Mouse (Mus musculus) colon, adult 2 months (tissue): ENCODE measurements around the gene Gm20604. TPM values are rescaled to one million over a fixed set of nuclear protein-coding genes. Genes with fewer than 3 reads are reported as not detected.

Experiments
- polyA plus RNA-seq: library from polyadenylated mRNA; depleted of rRNA; stranded (reverse); fragments of >200 nt; gene quantifications from 2 replicates; pipeline ENCODE4 v1.2.3, GENCODE M21; 2012; rRNA removed

The Gm20604 gene
- polyA plus RNA-seq = 2.1 and 2.3 TPM in 2 replicates

DNA sequence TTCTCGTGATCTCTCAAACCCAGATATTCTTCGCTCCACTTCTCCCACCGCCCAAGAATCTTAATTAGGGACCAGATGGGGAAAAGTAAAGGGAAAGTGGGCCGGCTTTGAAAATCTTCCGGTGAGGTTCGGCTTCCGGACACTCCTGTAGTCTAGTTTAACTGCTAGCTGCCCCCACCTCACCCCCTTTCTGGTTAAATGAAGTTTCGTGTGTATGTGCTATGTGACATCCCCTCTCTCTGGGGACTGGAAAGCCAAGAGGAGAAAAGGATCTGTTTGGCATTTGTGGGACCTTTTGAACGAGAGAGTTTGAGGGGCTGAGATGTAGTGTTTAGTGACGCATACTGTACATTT lies at the start of gene Gm20604:
Gene Gm20604, minus strand, starts transcription at position 270 of the 354 bp plus-strand sequence.

DNA sequence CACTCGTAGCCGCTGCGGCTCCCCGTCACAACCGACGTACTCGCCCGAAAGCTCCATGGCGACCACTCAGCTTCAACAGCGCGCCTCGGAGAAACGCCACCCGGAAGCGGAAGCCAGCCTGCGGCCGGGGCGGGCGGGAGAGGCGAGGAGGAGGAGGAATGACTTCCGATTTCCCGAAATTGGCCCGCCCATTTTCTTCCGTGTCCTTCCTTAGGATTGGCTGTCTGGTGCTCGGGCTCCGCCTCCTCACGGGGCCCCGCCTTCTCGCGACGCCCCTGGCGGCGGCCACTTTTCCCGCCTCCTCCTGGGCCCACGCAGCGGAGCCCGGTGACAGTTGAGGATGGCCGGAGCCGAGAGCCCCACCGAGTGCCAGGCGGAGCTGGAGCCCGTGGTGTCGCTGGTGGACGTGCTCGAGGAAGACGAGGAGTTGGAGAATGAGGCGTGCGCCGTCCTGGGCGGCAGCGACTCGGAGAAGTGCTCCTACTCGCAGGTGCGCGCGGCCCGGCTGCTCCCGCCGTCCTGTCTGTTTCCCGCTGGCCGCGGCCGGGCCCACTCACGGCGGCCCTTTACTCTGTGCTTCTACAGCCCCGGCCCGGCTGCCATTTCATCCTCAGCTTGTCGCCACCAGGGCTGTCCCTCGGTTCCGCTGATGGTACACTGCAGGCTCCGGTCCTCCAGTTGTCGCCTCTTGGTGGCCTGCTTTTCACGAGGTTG lies 626 bp downstream of the Gm20604 start, which contains the start of the genes Gm28051, Gon7 and Ubr7:
Gene Gm28051, minus strand, starts transcription at position 77 of the 714 bp plus-strand sequence.
Gene Gon7, minus strand, starts transcription at position 115 of the 714 bp plus-strand sequence.
Gene Ubr7, plus strand, starts transcription at position 279 of the 714 bp plus-strand sequence.

GRCm38 (mm10) chr12:102743589-102744574 lies 14.6 kb downstream of the Gm20604 start, which contains the start of the genes Moap1 and Tmem251:
Gene Moap1 (minus strand): TSS chr12:102743661.
Gene Tmem251 (plus strand): TSS chr12:102743762.

GRCm38 (mm10) chr12:102704457-102705198 lies 53.8 kb downstream of the Gm20604 start, which contains the start of gene Itpk1:
Gene Itpk1 (minus strand): TSS chr12:102704930.

Other genes with a start within 250 kb of the Gm20604 start
- gene Chga, start 203.7 kb downstream of the Gm20604 start, polyA plus RNA-seq = 133 and 160 TPM in 2 replicates
- 149 and 151 TPM in 2 replicates for gene Itpk1, start 53.7 kb downstream of the Gm20604 start, polyA plus RNA-seq
- 0.41 and 1.4 TPM in 2 replicates for gene Moap1, start 15.0 kb downstream of the Gm20604 start, polyA plus RNA-seq
- gene Tmem251, start 14.9 kb downstream of the Gm20604 start, polyA plus RNA-seq = 1.7 and 1.9 TPM in 2 replicates
- not detected in 2 replicates for gene Gm28051, start 907 bp downstream of the Gm20604 start, polyA plus RNA-seq
- gene Gon7, start 869 bp downstream of the Gm20604 start, polyA plus RNA-seq = 21.5 and 28.7 TPM in 2 replicates
- 9.5 and 9.7 TPM in 2 replicates for gene Ubr7, start 705 bp downstream of the Gm20604 start, polyA plus RNA-seq
- 13.0 and 13.8 TPM in 2 replicates for gene Btbd7, start 119.8 kb upstream of the Gm20604 start, polyA plus RNA-seq
- not detected in 2 replicates for gene Cox8c, start 140.6 kb upstream of the Gm20604 start, polyA plus RNA-seq
- 0.82 and 0.94 TPM in 2 replicates for gene Unc79, start 190.2 kb upstream of the Gm20604 start, polyA plus RNA-seq